Mouse (Mus musculus) neural tube, embryonic 11.5 days (tissue): ENCODE data around the gene Dmkn. TPM values are rescaled to one million over a fixed set of nuclear protein-coding genes. Genes with fewer than 3 reads are reported as not detected.
"Not testable (repeated sequence)": the region's sequence is repeated elsewhere in the genome, so short reads cannot be mapped to it uniquely, and the experiment has no call there.

Experiments
- ATAC-seq: fragments of 200-750 bp; cut with Nextera tagmentation; 2 replicates; pipeline ENCODE4 v1.8.0; 2017; ENCODE audit warnings: moderate number of reproducible peaks, mild to moderate bottlenecking, moderate TSS enrichment, moderate library complexity; ENCODE audit not compliant: insufficient read depth, low FRiP score, low TSS enrichment
- DNase-seq: peaks from one replicate; pipeline ENCODE4 v3.0.0-alpha.2; 2015; ENCODE audit warnings: low spot score
- H3K27ac ChIP-seq: fragments of 300-500 bp; sonication (generic); 2 replicates; pipeline ENCODE4 v1.5.1; 2014; ENCODE audit warnings: low read depth, mild to moderate bottlenecking, low read length
- H3K27me3 ChIP-seq: fragments of 300-500 bp; sonication (generic); 2 replicates; pipeline ENCODE4 v1.6.1; 2014; ENCODE audit warnings: mild to moderate bottlenecking, low read length, mixed read lengths; ENCODE audit not compliant: control insufficient read depth, insufficient read depth
- H3K36me3 ChIP-seq: fragments of 300-500 bp; sonication (generic); 2 replicates; pipeline ENCODE4 v1.6.1; 2014; ENCODE audit warnings: mild to moderate bottlenecking, low read length, moderate library complexity, mixed read lengths; ENCODE audit not compliant: control insufficient read depth, insufficient read depth
- H3K4me1 ChIP-seq: fragments of 300-500 bp; sonication (generic); 2 replicates; pipeline ENCODE4 v1.6.1; 2014; ENCODE audit warnings: low read length, mixed read lengths; ENCODE audit not compliant: control insufficient read depth, insufficient read depth
- H3K4me2 ChIP-seq: fragments of 300-500 bp; sonication (generic); 2 replicates; pipeline ENCODE4 v1.6.1; 2014; ENCODE audit warnings: low read depth, mild to moderate bottlenecking, moderate library complexity
- H3K4me3 ChIP-seq: fragments of 300-500 bp; sonication (generic); 2 replicates; pipeline ENCODE4 v1.5.1; 2014; ENCODE audit warnings: low read depth, low read length
- H3K9ac ChIP-seq: fragments of 300-500 bp; sonication (generic); 2 replicates; pipeline ENCODE4 v1.6.1; 2014; ENCODE audit warnings: mild to moderate bottlenecking, low read length
- H3K9me3 ChIP-seq: fragments of 300-500 bp; sonication (generic); 2 replicates; pipeline ENCODE4 v1.6.1; 2016; ENCODE audit warnings: low read length; ENCODE audit not compliant: control insufficient read depth
- WGBS: fragments of 180-500 bp; shearing (Covaris S2); extraction: QIAGEN DNeasy Blood & Tissue Kit; methylation state at CpG from one replicate; pipeline ENCODE4 v1.1.7; 2014; 5-methylcytosine and 5-hydroxymethylcytosine counted together
- polyA plus RNA-seq: library from polyadenylated mRNA; unstranded; fragments of >200 nt; fragmentation: Nextera tagmentation; extraction: Ambion mirVana; gene quantifications from 2 replicates; pipeline ENCODE4 v1.2.1, GENCODE M21; 2014

Gene Dmkn
- polyA plus RNA-seq, 1 experiment from 2014 or later, result not detected

- Histone ChIP-seq H3K36me3 (no peaks in the 10 kb centered on the region; the same call in 1 of the 2 replicates), H3K4me3 (peak within 1 kb of the TSS; percentile 87), H3K4me1 (peaks cover 14% of the 10 kb centered on the region), H3K27me3 (no peaks in the 10 kb centered on the region), H3K9ac (peak within 1 kb of the TSS; percentile 80), H3K27ac (peak within 1 kb of the TSS; percentile 77), H3K9me3 (no peaks in the 10 kb centered on the region), H3K4me2 (peak within 1 kb of the TSS; percentile 60)
- WGBS, result under 1% methylated on average over 60 of the region's 60 CpGs
- DNase-seq (peak; percentile 95), ATAC-seq (peak; percentile 98)
These were observed 34.0 kb upstream of the Dmkn start, which contains the start of gene Tmem147 for GRCm38 (mm10) chr7:30729396-30730063. Tmem147 (minus strand) TSS chr7:30729540.

GRCm38 (mm10) chr7:30730064-30730722, 33.4 kb upstream of the Dmkn start:
- not testable (repeated sequence) for ATAC-seq, H3K9me3 ChIP-seq, H3K36me3 ChIP-seq, DNase-seq, H3K27me3 ChIP-seq
- peak overlapping the region; percentile 87 for H3K4me3 ChIP-seq
- H3K9ac ChIP-seq, result peak overlapping the region; percentile 80
- peaks cover 14% of the 10 kb centered on the region for H3K4me1 ChIP-seq
- 32% methylated on average over 11 of the region's 22 CpGs for WGBS
- peak overlapping the region; percentile 77 for H3K27ac ChIP-seq
- H3K4me2 ChIP-seq, result peak overlapping the region; percentile 60

- WGBS, result 86% methylated on average over 3 of the region's 3 CpGs
- H3K4me2 ChIP-seq, result no peak overlapping the region
- no peak overlapping the region for H3K27ac ChIP-seq
- peaks cover 6% of the 10 kb centered on the region; the same call in 1 of the 2 replicates for H3K36me3 ChIP-seq
- H3K4me1 ChIP-seq, result no peaks in the 10 kb centered on the region
- no peaks in the 10 kb centered on the region for H3K9me3 ChIP-seq
- ATAC-seq, result no peak
- DNase-seq, result no peak
- no peaks in the 10 kb centered on the region for H3K27me3 ChIP-seq
- H3K9ac ChIP-seq, result no peak overlapping the region
- no peak overlapping the region for H3K4me3 ChIP-seq
These were observed 27.3 kb upstream of the Dmkn start for GRCm38 (mm10) chr7:30736211-30736610.

- not testable (repeated sequence) for H3K4me2 ChIP-seq, H3K9ac ChIP-seq, H3K27me3 ChIP-seq, H3K4me3 ChIP-seq, ATAC-seq, H3K36me3 ChIP-seq, DNase-seq, H3K4me1 ChIP-seq, H3K9me3 ChIP-seq, H3K27ac ChIP-seq
- 86% methylated on average over 2 of the region's 2 CpGs for WGBS
These were observed 21.0 kb upstream of the Dmkn start for GRCm38 (mm10) chr7:30742570-30742969.

GRCm38 (mm10) chr7:30743617-30744016, 19.9 kb upstream of the Dmkn start, which contains the start of gene Gapdhs:
Gapdhs (minus strand) TSS chr7:30743681.
- not testable (repeated sequence) for H3K9me3 ChIP-seq, H3K4me2 ChIP-seq, H3K4me1 ChIP-seq, DNase-seq, H3K27ac ChIP-seq, ATAC-seq, H3K27me3 ChIP-seq, H3K9ac ChIP-seq, H3K36me3 ChIP-seq, H3K4me3 ChIP-seq
- 71% methylated on average over 1 of the region's 4 CpGs for WGBS

- DNase-seq, result no peak
- H3K4me2 ChIP-seq, result no peak overlapping the region
- 53% methylated on average over 4 of the region's 4 CpGs for WGBS
These were observed 19.4 kb upstream of the Dmkn start for GRCm38 (mm10) chr7:30744022-30744598.

GRCm38 (mm10) chr7:30747525-30748204, 15.9 kb upstream of the Dmkn start:
- H3K4me3 ChIP-seq, result no peak overlapping the region
- no peaks in the 10 kb centered on the region for H3K27me3 ChIP-seq
- H3K4me1 ChIP-seq, result no peaks in the 10 kb centered on the region
- WGBS, result 84% methylated on average over 7 of the region's 7 CpGs
- no peak overlapping the region for H3K27ac ChIP-seq
- no peaks in the 10 kb centered on the region for H3K36me3 ChIP-seq
- no peak overlapping the region for H3K9ac ChIP-seq
- ATAC-seq, result no peak
- H3K4me2 ChIP-seq, result no peak overlapping the region
- no peak for DNase-seq
- H3K9me3 ChIP-seq, result no peaks in the 10 kb centered on the region

More at GRCm38 (mm10) chr7:30744022-30744598, 19.4 kb upstream of the Dmkn start:
- H3K27me3 ChIP-seq, result no peaks in the 10 kb centered on the region
- H3K27ac ChIP-seq, result no peak overlapping the region
- H3K4me1 ChIP-seq, result no peaks in the 10 kb centered on the region
- H3K36me3 ChIP-seq, result no peaks in the 10 kb centered on the region
- H3K9ac ChIP-seq, result no peak overlapping the region
- no peak overlapping the region for H3K4me3 ChIP-seq
- no peak for ATAC-seq
- no peaks in the 10 kb centered on the region for H3K9me3 ChIP-seq

GRCm38 (mm10) chr7:30749824-30750606, 13.5 kb upstream of the Dmkn start:
- no peak overlapping the region for H3K9ac ChIP-seq
- WGBS, result 92% methylated on average over 13 of the region's 13 CpGs
- H3K27me3 ChIP-seq, result no peaks in the 10 kb centered on the region
- no peaks in the 10 kb centered on the region for H3K4me1 ChIP-seq
- H3K27ac ChIP-seq, result no peak overlapping the region
- H3K4me2 ChIP-seq, result no peak overlapping the region
- no peaks in the 10 kb centered on the region for H3K36me3 ChIP-seq
- no peaks in the 10 kb centered on the region for H3K9me3 ChIP-seq
- no peak overlapping the region for H3K4me3 ChIP-seq
- no peak for ATAC-seq
- no peak for DNase-seq
